Mouse (Mus musculus) hindbrain, postnatal 0 days (tissue): Measurements from ENCODE around the gene Dock6. TPM values are rescaled to one million over a fixed set of nuclear protein-coding genes. Genes with fewer than 3 reads are reported as not detected.

Source experiments
- ATAC-seq: fragments of 200-750 bp; cut with Nextera tagmentation; 2 replicates; pipeline ENCODE4 v1.8.0; 2017; ENCODE audit warnings: mild to moderate bottlenecking, moderate TSS enrichment, moderate library complexity
- DNase-seq: peaks from one replicate; pipeline ENCODE4 v3.0.0-alpha.2; 2015; ENCODE audit warnings: low spot score
- H3K27ac ChIP-seq: fragments of 300-500 bp; sonication (generic); 2 replicates; pipeline ENCODE4 v1.5.1; 2014; ENCODE audit warnings: mild to moderate bottlenecking
- H3K27me3 ChIP-seq: fragments of 300-500 bp; sonication (generic); 2 replicates; pipeline ENCODE4 v1.6.1; 2014; ENCODE audit warnings: low read length, mixed read lengths; ENCODE audit not compliant: insufficient read depth
- H3K36me3 ChIP-seq: fragments of 300-500 bp; sonication (generic); 2 replicates; pipeline ENCODE4 v1.6.1; 2014; ENCODE audit warnings: low read length, mixed read lengths; ENCODE audit not compliant: insufficient read depth
- H3K4me1 ChIP-seq: fragments of 300-500 bp; sonication (generic); 2 replicates; pipeline ENCODE4 v1.6.1; 2014; ENCODE audit warnings: antibody characterized with exemption, low read length, mixed read lengths; ENCODE audit not compliant: insufficient read depth
- H3K4me2 ChIP-seq: fragments of 300-500 bp; sonication (generic); 2 replicates; pipeline ENCODE4 v1.6.1; 2014; ENCODE audit warnings: low read depth, mild to moderate bottlenecking, low read length, moderate library complexity, mixed read lengths
- H3K4me3 ChIP-seq: fragments of 300-500 bp; sonication (generic); 2 replicates; pipeline ENCODE4 v1.5.1; 2014; ENCODE audit warnings: low read length
- H3K9ac ChIP-seq: fragments of 300-500 bp; sonication (generic); replicated peaks from 2 replicates; pipeline ENCODE4 v1.6.1; 2014; ENCODE audit warnings: mild to moderate bottlenecking, low read length, moderate library complexity, mixed read lengths
- H3K9me3 ChIP-seq: fragments of 300-500 bp; sonication (generic); 2 replicates; pipeline ENCODE4 v1.6.1; 2016; ENCODE audit warnings: low read length, mixed read lengths
- CTCF ChIP-seq: IDR thresholded peaks from 2 replicates; pipeline ENCODE4 v1.5.1; 2016; ENCODE audit warnings: antibody characterized with exemption, control low read depth, low read depth
- WGBS: fragments of 180-500 bp; shearing (Covaris S2); extraction: QIAGEN DNeasy Blood & Tissue Kit; methylation state at CpG from one replicate; pipeline ENCODE4 v1.1.7; 2014; 5-methylcytosine and 5-hydroxymethylcytosine counted together
- polyA plus RNA-seq: library from polyadenylated mRNA; unstranded; fragments of >200 nt; fragmentation: Nextera tagmentation; extraction: Ambion mirVana; gene quantifications from 2 replicates; pipeline ENCODE4 v1.2.1, GENCODE M21; 2015
- total RNA-seq: library from RNA; depleted of rRNA; stranded (reverse); fragments of >200 nt; gene quantifications from 2 replicates; pipeline ENCODE4 v1.2.3, GENCODE M21; 2014

Gene Dock6
- total and polyA plus RNA-seq, 2 experiments from 2014 or later: 11.5 to 15.6 TPM

DNA sequence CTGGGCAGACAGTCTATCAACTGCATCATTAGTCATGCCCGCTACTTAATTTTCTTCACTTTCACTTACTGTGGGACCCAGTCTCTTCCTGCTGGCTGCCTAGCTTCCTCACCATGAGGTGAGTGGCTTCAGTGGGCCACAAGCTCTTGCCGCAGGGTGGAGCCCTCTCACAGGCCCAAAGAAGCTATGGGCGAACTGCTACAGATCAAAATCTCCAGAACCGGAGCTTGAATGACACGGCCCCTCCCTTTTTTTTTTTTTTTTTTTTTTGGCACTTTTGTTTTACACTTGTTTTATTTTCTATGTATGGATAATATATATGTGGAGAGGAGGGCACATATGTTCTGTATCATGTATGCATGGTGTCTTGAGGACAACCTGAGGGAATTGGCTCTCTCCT is 41.3 kb downstream of the Dock6 start:
- Histone ChIP-seq H3K9ac (no peak overlapping the region), H3K4me1 (no peaks in the 10 kb centered on the region), H3K27me3 (no peaks in the 10 kb centered on the region), H3K4me2 (no peak overlapping the region), H3K27ac (no peak overlapping the region), H3K9me3 (no peaks in the 10 kb centered on the region), H3K36me3 (no peaks in the 10 kb centered on the region), H3K4me3 (no peak overlapping the region)
- WGBS: 91% methylated on average over 5 of the region's 5 CpGs
- DNase-seq: no peak
- ATAC-seq: no peak
- TF ChIP-seq CTCF: no peak

DNA sequence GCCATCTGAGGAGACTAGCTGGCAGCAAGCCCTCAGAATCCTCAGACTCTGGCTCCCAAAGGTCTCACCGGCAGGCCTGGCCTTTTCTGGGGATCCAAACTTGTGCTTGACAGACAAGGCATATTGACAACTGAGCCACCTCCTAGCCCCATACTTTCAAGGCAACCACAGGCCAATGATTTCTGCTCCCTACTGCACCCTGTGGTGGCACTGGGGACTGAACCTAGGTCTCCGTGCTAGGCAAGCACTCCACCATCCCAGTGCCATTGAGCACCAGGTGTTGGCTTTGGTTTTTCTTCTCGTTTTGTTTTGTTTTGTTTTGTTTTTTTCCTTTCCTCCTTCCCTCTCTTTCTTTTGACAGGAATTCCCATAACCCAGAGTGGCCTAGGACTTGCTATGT is 43.9 kb downstream of the Dock6 start:
- 70% methylated on average over 3 of the region's 3 CpGs for WGBS
- TF ChIP-seq CTCF: peak; percentile 52

DNA sequence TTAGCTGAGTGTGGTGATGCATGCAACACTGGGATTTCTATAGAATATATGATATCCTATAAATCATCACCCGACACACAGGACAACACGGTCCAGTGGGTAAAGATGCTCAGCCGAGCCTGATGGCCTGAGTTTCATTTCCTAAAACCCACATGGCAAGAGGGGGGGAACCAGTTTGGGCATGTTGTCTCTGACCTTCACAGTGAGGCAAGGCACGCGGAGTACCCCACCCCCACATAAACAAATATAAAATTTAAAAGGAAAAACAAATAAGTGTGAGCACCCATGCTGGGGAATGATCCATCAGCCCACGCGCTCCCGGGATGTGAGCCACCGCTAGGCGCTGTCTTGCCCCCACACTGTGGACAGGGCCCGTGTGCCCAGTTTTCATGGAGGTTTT is 45.5 kb downstream of the Dock6 start:
- TF ChIP-seq CTCF: no peak
- no peaks in the 10 kb centered on the region for H3K4me1 ChIP-seq
- no peak overlapping the region for H3K27ac ChIP-seq
- no peaks in the 10 kb centered on the region for H3K9me3 ChIP-seq
- no peak overlapping the region for H3K4me2 ChIP-seq
- H3K27me3 ChIP-seq: no peaks in the 10 kb centered on the region
- 73% methylated on average over 11 of the region's 11 CpGs for WGBS
- no peaks in the 10 kb centered on the region for H3K36me3 ChIP-seq
- H3K9ac ChIP-seq: no peak overlapping the region
- no peak overlapping the region for H3K4me3 ChIP-seq
- DNase-seq (no peak), ATAC-seq (no peak)

More for the DNA sequence above, 43.9 kb downstream of the Dock6 start:
- Histone ChIP-seq H3K9ac (no peak overlapping the region), H3K36me3 (no peaks in the 10 kb centered on the region), H3K27ac (no peak overlapping the region), H3K4me1 (no peaks in the 10 kb centered on the region), H3K4me2 (no peak overlapping the region), H3K27me3 (no peaks in the 10 kb centered on the region), H3K9me3 (no peaks in the 10 kb centered on the region), H3K4me3 (no peak overlapping the region)
- ATAC-seq: no peak
- DNase-seq: no peak

DNA sequence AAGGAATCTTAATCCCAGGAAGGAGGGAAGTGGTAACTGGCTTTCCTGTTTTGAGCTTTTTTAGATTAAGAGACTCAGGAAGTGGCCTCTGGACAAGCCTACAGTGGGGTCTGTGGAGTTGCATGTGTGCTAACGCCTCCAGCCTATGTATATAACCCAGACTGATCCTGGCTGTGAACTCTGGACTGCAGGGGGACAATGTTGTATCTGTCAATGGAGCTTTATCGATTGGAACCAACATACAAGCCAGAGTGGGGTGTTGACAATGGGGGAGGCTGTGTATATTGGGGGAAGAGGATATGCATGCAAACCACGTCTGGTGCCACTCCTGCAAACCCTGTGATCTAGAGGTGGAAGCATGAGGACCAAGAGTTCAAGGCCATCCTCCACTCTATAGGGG is 46.1 kb downstream of the Dock6 start:
- ATAC-seq: no peak
- no peak overlapping the region for H3K27ac ChIP-seq
- 72% methylated on average over 3 of the region's 3 CpGs for WGBS
- H3K36me3 ChIP-seq: no peaks in the 10 kb centered on the region
- H3K4me3 ChIP-seq: no peak overlapping the region
- no peak overlapping the region for H3K4me2 ChIP-seq
- no peaks in the 10 kb centered on the region for H3K9me3 ChIP-seq
- no peak for DNase-seq
- H3K9ac ChIP-seq: no peak overlapping the region
- H3K4me1 ChIP-seq: no peaks in the 10 kb centered on the region
- no peak for TF ChIP-seq CTCF
- H3K27me3 ChIP-seq: no peaks in the 10 kb centered on the region

DNA sequence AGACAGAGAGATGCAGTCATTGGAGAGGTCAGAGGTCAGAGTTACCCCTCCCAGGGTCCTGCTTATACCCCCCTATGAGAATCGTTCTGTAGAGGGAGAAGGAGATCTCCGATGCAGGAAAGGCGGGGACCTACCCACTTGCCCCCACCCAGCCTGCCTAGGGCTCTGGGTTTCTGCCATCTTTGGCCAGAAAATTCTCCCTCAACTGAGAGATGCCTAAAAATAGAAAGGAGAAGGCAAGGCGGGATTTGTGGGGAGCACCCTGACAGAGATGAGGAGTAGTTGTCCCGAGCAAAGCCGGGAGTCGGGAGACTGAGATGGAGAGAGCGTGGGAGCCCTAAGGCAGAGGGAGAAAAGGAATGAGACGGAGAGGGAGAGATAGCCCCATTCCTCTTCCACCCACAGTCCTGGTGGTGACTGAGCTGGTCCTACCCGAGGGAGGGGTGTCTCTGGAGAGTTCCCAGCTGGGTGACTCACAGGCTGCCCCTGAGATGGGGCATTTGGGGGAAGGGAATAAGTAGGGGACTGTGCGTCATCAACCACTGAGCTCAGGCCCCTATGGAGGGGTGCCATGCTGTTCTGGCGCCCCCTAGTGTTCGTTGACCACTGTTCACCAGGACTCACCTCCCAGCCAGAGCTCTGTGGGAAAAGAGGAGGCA is 48.3 kb downstream of the Dock6 start:
- no peak overlapping the region for H3K9ac ChIP-seq
- H3K27me3 ChIP-seq: no peaks in the 10 kb centered on the region
- H3K36me3 ChIP-seq: no peaks in the 10 kb centered on the region
- DNase-seq (peak; percentile 85), ATAC-seq (peak; percentile 92)
- H3K4me2 ChIP-seq: no peak overlapping the region
- peak; percentile 92 for TF ChIP-seq CTCF
- H3K9me3 ChIP-seq: no peaks in the 10 kb centered on the region
- WGBS: 40% methylated on average over 13 of the region's 13 CpGs
- H3K4me3 ChIP-seq: no peak overlapping the region
- no peak overlapping the region for H3K27ac ChIP-seq
- no peaks in the 10 kb centered on the region for H3K4me1 ChIP-seq

DNA sequence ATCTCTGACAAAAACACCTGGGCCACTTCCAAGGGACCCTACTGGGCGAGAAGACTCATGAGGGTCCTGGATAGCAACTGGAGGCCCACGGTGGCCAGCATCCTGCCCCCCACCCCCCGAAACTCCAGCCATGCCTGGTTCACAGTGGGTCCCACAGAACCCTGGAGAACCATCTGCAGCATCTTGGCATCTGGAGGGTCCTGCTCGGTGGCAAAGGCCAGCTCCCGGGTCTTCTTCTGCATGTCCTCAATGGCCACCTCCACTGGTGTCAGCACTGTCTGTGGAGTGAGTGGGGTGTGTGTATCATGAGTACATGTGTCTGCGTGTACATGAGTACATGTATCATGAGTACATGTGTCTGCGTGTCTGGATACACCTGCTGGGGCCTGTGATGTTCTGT is 50.8 kb downstream of the Dock6 start:
- Histone ChIP-seq H3K4me3 (no peak overlapping the region), H3K4me2 (no peak overlapping the region), H3K36me3 (no peaks in the 10 kb centered on the region), H3K9ac (no peak overlapping the region), H3K27me3 (no peaks in the 10 kb centered on the region), H3K4me1 (no peaks in the 10 kb centered on the region), H3K9me3 (no peaks in the 10 kb centered on the region), H3K27ac (no peak overlapping the region)
- no peak for TF ChIP-seq CTCF
- 90% methylated on average over 7 of the region's 7 CpGs for WGBS
- ATAC-seq (no peak), DNase-seq (no peak)

DNA sequence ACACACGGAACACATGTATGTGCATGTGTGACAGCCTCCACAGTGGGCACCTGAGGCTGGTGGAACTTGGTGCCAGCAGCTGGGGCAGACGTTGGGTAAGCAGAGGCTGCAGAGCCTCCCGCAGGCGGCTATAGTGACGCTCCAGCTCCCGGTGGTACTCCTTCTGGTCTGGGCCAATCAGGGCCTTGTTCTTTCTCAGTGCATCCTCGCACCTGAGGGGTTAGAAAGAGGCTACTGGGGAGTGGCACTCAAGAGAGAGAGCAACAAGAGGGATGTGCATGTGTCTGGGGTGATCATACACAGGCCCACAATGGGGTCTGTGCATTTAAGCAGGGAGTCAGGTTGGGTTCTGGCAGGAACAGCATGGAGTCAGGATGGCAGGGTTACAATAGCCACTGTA is 51.3 kb downstream of the Dock6 start:
- no peak overlapping the region for H3K4me3 ChIP-seq
- ATAC-seq (no peak), DNase-seq (no peak)
- no peak overlapping the region for H3K4me2 ChIP-seq
- H3K4me1 ChIP-seq: no peaks in the 10 kb centered on the region
- H3K27ac ChIP-seq: no peak overlapping the region
- no peaks in the 10 kb centered on the region for H3K27me3 ChIP-seq
- TF ChIP-seq CTCF: no peak
- 74% methylated on average over 7 of the region's 7 CpGs for WGBS
- no peak overlapping the region for H3K9ac ChIP-seq
- no peaks in the 10 kb centered on the region for H3K36me3 ChIP-seq
- H3K9me3 ChIP-seq: no peaks in the 10 kb centered on the region
